Comparison of ENCODE assay signal across 24 mouse cellular contexts in the genomic region with DNA sequence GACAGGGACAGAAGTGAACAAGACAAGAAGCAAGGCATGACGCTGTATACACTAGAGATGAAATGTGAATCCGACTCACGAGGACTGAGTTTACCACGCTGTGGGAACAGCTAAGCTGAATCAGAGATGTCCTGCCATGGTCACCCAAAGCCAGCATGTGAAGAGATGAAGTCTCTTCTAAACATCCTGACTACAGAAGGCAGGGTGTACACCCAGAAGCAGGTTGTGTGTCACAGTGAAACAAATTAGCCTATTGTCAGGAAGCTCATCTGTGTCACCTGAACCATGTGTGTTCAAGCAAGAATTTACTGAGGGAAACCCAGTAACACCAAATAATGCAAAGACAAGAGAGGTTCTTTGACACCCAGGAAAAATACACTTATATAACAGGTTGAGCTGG. TPM values are rescaled to one million over a fixed set of nuclear protein-coding genes. Genes with fewer than 3 reads are reported as not detected.
A peak's percentile ranks its signal among the peaks of the same experiment; 100 is the strongest.
DNase-seq lines count a peak whose midpoint lies in the region; ATAC-seq and TF ChIP-seq lines count a peak whose summit lies in the region.
"Had no signal": no experiment of that assay in that cellular context is flagged by ENCODE, and none has a peak within 500 bp of the region (broad histone marks: within the 10 kb centered on the region; RNA-seq: fewer than 3 reads in every experiment).

No protein-coding gene starts in this region.

- no peak for TF ChIP-seq POLR2A in small intestine, adult 2 months (IDR thresholded peaks at IDR 0.05; ENCODE audit: low read depth, low read length)

- no peak for ATAC-seq in kidney, embryonic 15.5 days (replicated peaks; ENCODE audit: low FRiP score)
- ATAC-seq in midbrain, embryonic 11.5 days (ENCODE audit: low FRiP score) = no peak
- ATAC-seq in midbrain, postnatal 0 days (ENCODE audit: low FRiP score) = no peak
- ATAC-seq: forebrain, embryonic 13.5 days; forebrain, embryonic 16.5 days; hindbrain, embryonic 16.5 days; Patski had no signal

- peak overlapping the region; percentile 57 for H3K27ac ChIP-seq in kidney, embryonic 15.5 days
- H3K27ac ChIP-seq in midbrain, embryonic 11.5 days (ENCODE audit: low read depth, low read length) = no peak overlapping the region
- no peak overlapping the region for H3K27ac ChIP-seq in midbrain, postnatal 0 days (ENCODE audit: low read depth, low read length)
- peak overlapping the region; percentile 3; the same call in 1 of the 2 replicates for H3K27ac ChIP-seq in small intestine, adult 2 months (ENCODE audit: insufficient read depth, low read depth, low read length)
- H3K27ac ChIP-seq: forebrain, embryonic 13.5 days; heart, embryonic 15.5 days; hindbrain, embryonic 10.5 days; hindbrain, embryonic 13.5 days had no signal

- H3K9me3 ChIP-seq in kidney, embryonic 15.5 days (replicated peaks) = no peaks in the 10 kb centered on the region
- no peaks in the 10 kb centered on the region for H3K9me3 ChIP-seq in midbrain, embryonic 11.5 days (ENCODE audit: control insufficient read depth, low read length)
- no peaks in the 10 kb centered on the region for H3K9me3 ChIP-seq in midbrain, postnatal 0 days (ENCODE audit: low read length)
- H3K9me3 ChIP-seq: G1E; heart, embryonic 15.5 days had no signal

- H3K9ac ChIP-seq in kidney, embryonic 15.5 days = no peak overlapping the region
- no peak overlapping the region for H3K9ac ChIP-seq in midbrain, embryonic 11.5 days (ENCODE audit: low read length)
- no peak overlapping the region for H3K9ac ChIP-seq in midbrain, postnatal 0 days (replicated peaks; ENCODE audit: low read length, poor library complexity, severe bottlenecking)
- H3K9ac ChIP-seq: forebrain, embryonic 13.5 days; heart, embryonic 12.5 days; heart, embryonic 15.5 days; hindbrain, embryonic 13.5 days had no signal

- no peaks in the 10 kb centered on the region for H3K27me3 ChIP-seq in kidney, embryonic 15.5 days
- no peaks in the 10 kb centered on the region; the same call in 1 of the 2 replicates for H3K27me3 ChIP-seq in midbrain, embryonic 11.5 days (ENCODE audit: control insufficient read depth, insufficient read depth, low read length)
- H3K27me3 ChIP-seq in midbrain, postnatal 0 days (ENCODE audit: insufficient read depth, low read length) = no peaks in the 10 kb centered on the region
- no peaks in the 10 kb centered on the region for H3K27me3 ChIP-seq in small intestine, adult 2 months (ENCODE audit: control insufficient read depth, insufficient read depth, low read length)
- H3K27me3 ChIP-seq: forebrain, embryonic 13.5 days; heart, embryonic 12.5 days; heart, embryonic 15.5 days; Patski had no signal

- peak; percentile 62 for DNase-seq in heart, adult 11 months
- no peak for DNase-seq in heart, postnatal 4 days
- DNase-seq in kidney, adult 11 months = no peak
- DNase-seq in midbrain, embryonic 11.5 days (ENCODE audit: low spot score, missing footprints) = peak; percentile 61
- DNase-seq in midbrain, postnatal 0 days (ENCODE audit: low spot score) = no peak
- DNase-seq in left cerebral cortex, postnatal 10 days (ENCODE audit: extremely low spot score in 1 of 2, low spot score in 2 of 2) = no peak
- DNase-seq: adrenal gland, postnatal 14 days; cerebellum, adult 18-20 months; cerebellum, adult 9-10 months; cerebellum, postnatal 14 days; gastrocnemius, postnatal 10 days; heart, adult 18-20 months had no signal

- H3K4me3 ChIP-seq in kidney, embryonic 15.5 days (replicated peaks) = no peak overlapping the region
- H3K4me3 ChIP-seq in midbrain, embryonic 11.5 days (ENCODE audit: low read depth, low read length) = no peak overlapping the region
- H3K4me3 ChIP-seq in midbrain, postnatal 0 days (ENCODE audit: low read depth, low read length) = no peak overlapping the region
- H3K4me3 ChIP-seq in small intestine, adult 2 months (ENCODE audit: low read depth, low read length) = no peak overlapping the region
- H3K4me3 ChIP-seq: forebrain, embryonic 10.5 days; forebrain, embryonic 13.5 days; heart, embryonic 12.5 days; heart, embryonic 15.5 days; hindbrain, embryonic 10.5 days; hindbrain, embryonic 13.5 days had no signal

- H3K4me1 ChIP-seq in kidney, embryonic 15.5 days = peaks cover 52% of the 10 kb centered on the region
- H3K4me1 ChIP-seq in midbrain, embryonic 11.5 days (ENCODE audit: control insufficient read depth, insufficient read depth, low read length) = peaks cover 5% of the 10 kb centered on the region; the same call in 1 of the 2 replicates
- no peaks in the 10 kb centered on the region for H3K4me1 ChIP-seq in midbrain, postnatal 0 days (ENCODE audit: insufficient read depth, low read length)
- peaks cover 26% of the 10 kb centered on the region; the same call in 1 of the 2 replicates for H3K4me1 ChIP-seq in small intestine, adult 2 months (ENCODE audit: control insufficient read depth, insufficient read depth, insufficient read length, low read length)
- H3K4me1 ChIP-seq: forebrain, embryonic 13.5 days; hindbrain, embryonic 13.5 days had no signal

- 92% methylated on average over 4 of the region's 4 CpGs for WGBS in kidney, embryonic 15.5 days
- 86% methylated on average over 4 of the region's 4 CpGs for WGBS in midbrain, embryonic 11.5 days
- 94% methylated on average over 4 of the region's 4 CpGs for WGBS in midbrain, postnatal 0 days
- whole genome bisulfite sequencing in small intestine, adult 2 months = 89% methylated on average over 4 of the region's 4 CpGs

- TF ChIP-seq CTCF in midbrain, postnatal 0 days (IDR thresholded peaks at IDR 0.05) = no peak
- TF ChIP-seq CTCF in small intestine, adult 2 months (IDR thresholded peaks at IDR 0.05; ENCODE audit: extremely low read depth, insufficient read length, insufficient replicate concordance, low read depth, low read length) = no peak

- H3K4me2 ChIP-seq in kidney, embryonic 15.5 days = no peak overlapping the region
- no peak overlapping the region for H3K4me2 ChIP-seq in midbrain, embryonic 11.5 days
- no peak overlapping the region for H3K4me2 ChIP-seq in midbrain, postnatal 0 days (ENCODE audit: low read depth, low read length, poor library complexity, severe bottlenecking)
- H3K4me2 ChIP-seq: forebrain, embryonic 13.5 days; heart, embryonic 12.5 days; heart, embryonic 15.5 days; hindbrain, embryonic 13.5 days had no signal

- H3K36me3 ChIP-seq in kidney, embryonic 15.5 days = peaks cover 8% of the 10 kb centered on the region; the same call in 1 of the 2 replicates
- no peaks in the 10 kb centered on the region for H3K36me3 ChIP-seq in midbrain, embryonic 11.5 days (ENCODE audit: control insufficient read depth, insufficient read depth, low read length)
- H3K36me3 ChIP-seq in midbrain, postnatal 0 days (ENCODE audit: insufficient read depth, low read length) = no peaks in the 10 kb centered on the region
- H3K36me3 ChIP-seq in small intestine, adult 2 months (ENCODE audit: control insufficient read depth, insufficient read depth, low read length) = no peaks in the 10 kb centered on the region
- H3K36me3 ChIP-seq: forebrain, embryonic 10.5 days; G1E; hindbrain, embryonic 10.5 days; hindbrain, embryonic 13.5 days had no signal

- intact Hi-C loops in left cerebral cortex, postnatal 10 days (cut with DNase I) = no loop called here

RNA-seq across cellular contexts. Expression of a gene that starts 12.9 kb away (rescaled TPM):
- 10 to 100 TPM; 31.3 to 33.6 TPM for total RNA-seq in heart, postnatal 4 days (2021)
- 24.2 and 26.5 TPM in 2 replicates for polyA plus RNA-seq in kidney, embryonic 15.5 days (2015; fragmentation: Nextera tagmentation; extraction: Ambion mirVana)
- polyA plus RNA-seq in midbrain, embryonic 11.5 days (2014; fragmentation: Nextera tagmentation; extraction: Ambion mirVana) = 0.63 and 0.65 TPM in 2 replicates
- total RNA-seq in midbrain, postnatal 0 days (2014; rRNA removed) = 0.28 and 0.60 TPM in 2 replicates
- polyA plus RNA-seq in midbrain, postnatal 0 days (2015; fragmentation: Nextera tagmentation; extraction: Ambion mirVana) = 0.58 and 0.72 TPM in 2 replicates
- 18.6 and 43.3 TPM in 2 replicates for polyA plus RNA-seq in small intestine, adult 2 months (2012; rRNA removed)
- total RNA-seq in left cerebral cortex, postnatal 10 days (2021) = under 1 TPM; 0.64 to 0.67 TPM
- total RNA-seq: G1E had no signal
- polyA plus RNA-seq: G1E had no signal

RNA-seq across cellular contexts. Expression of a gene that starts 31.7 kb away (rescaled TPM):
- total RNA-seq in heart, postnatal 4 days (2021) = 10 to 100 TPM; 37.1 to 39.1 TPM
- 119 and 121 TPM in 2 replicates for polyA plus RNA-seq in kidney, embryonic 15.5 days (2015; fragmentation: Nextera tagmentation; extraction: Ambion mirVana)
- 94.2 and 94.8 TPM in 2 replicates for polyA plus RNA-seq in midbrain, embryonic 11.5 days (2014; fragmentation: Nextera tagmentation; extraction: Ambion mirVana)
- total RNA-seq in midbrain, postnatal 0 days (2014; rRNA removed) = 88.6 and 89.7 TPM in 2 replicates
- polyA plus RNA-seq in midbrain, postnatal 0 days (2015; fragmentation: Nextera tagmentation; extraction: Ambion mirVana) = 106 and 118 TPM in 2 replicates
- polyA plus RNA-seq in small intestine, adult 2 months (2012; rRNA removed) = 64.9 and 81.1 TPM in 2 replicates
- 10 to 100 TPM; 55.8 to 60.0 TPM for total RNA-seq in left cerebral cortex, postnatal 10 days (2021)

Comparison
In these comparisons a context has a peak if more than half of its experiments do, and no peak if none do; other contexts are left out.
1. DNase-seq: peak in heart, adult 11 months (single experiment) and midbrain, embryonic 11.5 days (single experiment); none in heart, postnatal 4 days (single experiment), kidney, adult 11 months (single experiment), midbrain, postnatal 0 days (single experiment) and left cerebral cortex, postnatal 10 days (0 of 2).
2. H3K27ac ChIP-seq: peak in kidney, embryonic 15.5 days (single experiment) and small intestine, adult 2 months (single experiment); none in midbrain, embryonic 11.5 days (single experiment) and midbrain, postnatal 0 days (single experiment).
3. RNA of a gene that starts 12.9 kb away (polyA plus RNA-seq): 18.6 to 43.3 TPM in small intestine, adult 2 months and 24.2 to 26.5 TPM in kidney, embryonic 15.5 days; 0.58 to 0.72 TPM in midbrain, postnatal 0 days and 0.63 to 0.65 TPM in midbrain, embryonic 11.5 days; every median in the first group is over 10 times any median in the second.